Comparison of ENCODE assay signal across 19 mouse cellular contexts in genomic region chr7:72293784-72294538, GRCm38 (mm10).
"Had no signal": no experiment of that assay in that cellular context is flagged by ENCODE, and none has a peak within 500 bp of the region (broad histone marks: within the 10 kb centered on the region; RNA-seq: fewer than 3 reads in every experiment).

No protein-coding gene starts in this region.

- H3K4me2 ChIP-seq: liver, embryonic 13.5 days; liver, embryonic 15.5 days; lung, embryonic 15.5 days; midbrain, embryonic 12.5 days; stomach, embryonic 15.5 days had no signal

- H3K27ac ChIP-seq: liver, embryonic 13.5 days; liver, embryonic 15.5 days; lung, embryonic 15.5 days; macrophage; midbrain, embryonic 12.5 days; stomach, embryonic 15.5 days; stomach, postnatal 0 days had no signal

- H3K9me3 ChIP-seq: liver, embryonic 13.5 days; liver, embryonic 15.5 days; lung, embryonic 15.5 days; megakaryocyte, embryonic 14.5 days; midbrain, embryonic 12.5 days; stomach, embryonic 15.5 days had no signal

- DNase-seq: liver, embryonic 13.5 days; liver, postnatal 0 days; lung, adult 2 months; lung, postnatal 14 days; lung, postnatal 36 days; midbrain, embryonic 14.5 days; right cerebral cortex, postnatal 14 days; thymus, adult 2 months; thymus, postnatal 25 days; thymus, postnatal 4 days had no signal

- H3K4me3 ChIP-seq: liver, embryonic 13.5 days; liver, embryonic 15.5 days; lung, embryonic 15.5 days; megakaryocyte, embryonic 14.5 days; midbrain, embryonic 12.5 days; stomach, embryonic 15.5 days had no signal

- ATAC-seq: liver, postnatal 0 days; lung, postnatal 0 days; midbrain, embryonic 16.5 days had no signal

- H3K4me1 ChIP-seq: liver, embryonic 13.5 days; liver, embryonic 15.5 days; lung, embryonic 15.5 days; midbrain, embryonic 12.5 days; stomach, embryonic 15.5 days had no signal

- H3K36me3 ChIP-seq: liver, embryonic 13.5 days; liver, embryonic 15.5 days; lung, embryonic 15.5 days; midbrain, embryonic 12.5 days; stomach, embryonic 15.5 days had no signal

- H3K27me3 ChIP-seq: liver, embryonic 13.5 days; liver, embryonic 15.5 days; lung, embryonic 15.5 days; midbrain, embryonic 12.5 days; stomach, embryonic 15.5 days had no signal

- H3K9ac ChIP-seq: liver, embryonic 13.5 days; liver, embryonic 15.5 days; liver, postnatal 0 days; lung, embryonic 15.5 days; midbrain, embryonic 12.5 days; stomach, embryonic 15.5 days had no signal
